12 mouse cellular contexts compared by ENCODE assay signal in genomic region chr9:82971433-82971832, GRCm38 (mm10). TPM values are rescaled to one million over a fixed set of nuclear protein-coding genes. Genes with fewer than 3 reads are reported as not detected.
DNase-seq lines count a peak whose midpoint lies in the region; ATAC-seq and TF ChIP-seq lines count a peak whose summit lies in the region.
"Had no signal": no experiment of that assay in that cellular context is flagged by ENCODE, and none has a peak within 500 bp of the region (broad histone marks: within the 10 kb centered on the region; RNA-seq: fewer than 3 reads in every experiment).

No protein-coding gene starts in this region.

- no peak for TF ChIP-seq POLR2A in thymus, adult 2 months (IDR thresholded peaks at IDR 0.05; ENCODE audit: control insufficient read depth, extremely low read depth, insufficient read depth, low read length, poor library complexity)

- H3K9me3 ChIP-seq in heart, embryonic 10.5 days, result no peaks in the 10 kb centered on the region
- no peaks in the 10 kb centered on the region for H3K9me3 ChIP-seq in forebrain, embryonic 16.5 days (ENCODE audit: control insufficient read depth, low read length)
- H3K9me3 ChIP-seq: G1E; heart, embryonic 15.5 days had no signal

- ATAC-seq in forebrain, embryonic 16.5 days, result no peak

- no peaks in the 10 kb centered on the region for H3K4me1 ChIP-seq in heart, embryonic 10.5 days
- H3K4me1 ChIP-seq in forebrain, embryonic 16.5 days (replicated peaks; ENCODE audit: control insufficient read depth, insufficient read depth, low read length), result peaks cover 16% of the 10 kb centered on the region
- H3K4me1 ChIP-seq in thymus, adult 2 months (replicated peaks; ENCODE audit: control insufficient read depth, insufficient read depth, low read length), result no peaks in the 10 kb centered on the region

- H3K4me3 ChIP-seq in heart, embryonic 10.5 days, result no peak overlapping the region
- peak overlapping the region; percentile 9; the same call in 1 of the 2 replicates for H3K4me3 ChIP-seq in forebrain, embryonic 16.5 days (replicated peaks; ENCODE audit: low read length)
- H3K4me3 ChIP-seq in thymus, adult 2 months (ENCODE audit: control insufficient read depth, insufficient read depth, low read length), result no peak overlapping the region
- H3K4me3 ChIP-seq: erythroblast, embryonic 14.5 days; heart, embryonic 15.5 days had no signal

- TF ChIP-seq CTCF in thymus, adult 2 months (IDR thresholded peaks at IDR 0.05; ENCODE audit: borderline replicate concordance, control insufficient read depth, extremely low read depth, insufficient read depth, low read length, poor library complexity), result no peak

- H3K9ac ChIP-seq in forebrain, embryonic 16.5 days (replicated peaks; ENCODE audit: low read depth, low read length), result no peak overlapping the region
- H3K9ac ChIP-seq: heart, embryonic 15.5 days had no signal

- peak overlapping the region; percentile 37 for H3K4me2 ChIP-seq in forebrain, embryonic 16.5 days (ENCODE audit: low read length)
- H3K4me2 ChIP-seq: heart, embryonic 15.5 days had no signal

- H3K36me3 ChIP-seq in heart, embryonic 10.5 days, result no peaks in the 10 kb centered on the region
- no peaks in the 10 kb centered on the region for H3K36me3 ChIP-seq in forebrain, embryonic 16.5 days (ENCODE audit: control insufficient read depth, insufficient read depth)
- H3K36me3 ChIP-seq in thymus, adult 2 months (ENCODE audit: control insufficient read depth, insufficient read depth, low read length), result no peaks in the 10 kb centered on the region
- H3K36me3 ChIP-seq: heart, embryonic 15.5 days had no signal

- intact Hi-C loops in heart, postnatal 10 days (cut with DNase I), result loop anchor here (10.0 kb wide), 2 partner anchors 293 to 383 kb away; no protein-coding TSS in a partner anchor

- H3K27me3 ChIP-seq in heart, embryonic 10.5 days (ENCODE audit: insufficient read depth, poor library complexity, severe bottlenecking), result no peaks in the 10 kb centered on the region
- H3K27me3 ChIP-seq in forebrain, embryonic 16.5 days (replicated peaks; ENCODE audit: control insufficient read depth, insufficient read depth, low read length), result no peaks in the 10 kb centered on the region
- no peaks in the 10 kb centered on the region for H3K27me3 ChIP-seq in thymus, adult 2 months (ENCODE audit: control insufficient read depth, insufficient read depth, low read length)
- H3K27me3 ChIP-seq: heart, embryonic 15.5 days had no signal

- peak; percentile 25 to 36 for DNase-seq in heart, postnatal 10 days
- DNase-seq in heart, embryonic 10.5 days (ENCODE audit: low spot score), result no peak
- peak; percentile 30 for DNase-seq in ovary, adult 18-20 months (ENCODE audit: low spot score)
- no peak for DNase-seq in ovary, postnatal 10 days (ENCODE audit: low spot score)
- no peak for DNase-seq in left cerebral cortex, adult 8-10 months (ENCODE audit: low spot score in 2 of 2)
- no peak for DNase-seq in thymus, adult 2 months
- no peak for DNase-seq in lung, adult 18-20 months
- DNase-seq: right cerebral cortex, postnatal 25 days had no signal

- WGBS in heart, embryonic 10.5 days, result 67% methylated on average over 1 of the region's 1 CpGs
- 16% methylated on average over 1 of the region's 1 CpGs for WGBS in forebrain, embryonic 16.5 days
- 57% methylated on average over 1 of the region's 1 CpGs for WGBS in thymus, adult 2 months

- H3K27ac ChIP-seq in heart, embryonic 10.5 days, result no peak overlapping the region
- no peak overlapping the region for H3K27ac ChIP-seq in forebrain, embryonic 16.5 days (ENCODE audit: low read length)
- H3K27ac ChIP-seq in thymus, adult 2 months (ENCODE audit: control insufficient read depth, insufficient read depth, low read length), result no peak overlapping the region
- H3K27ac ChIP-seq: heart, embryonic 15.5 days had no signal

RNA-seq across cellular contexts. Expression of gene Phip, which starts 3.9 kb away (rescaled TPM):
- total RNA-seq in heart, postnatal 10 days (2021), result 10 to 100 TPM; 35.2 to 41.7 TPM
- 60.0 and 70.3 TPM in 2 replicates for polyA plus RNA-seq in heart, embryonic 10.5 days (2016; fragmentation: Nextera tagmentation; extraction: Ambion mirVana)
- polyA plus RNA-seq in forebrain, embryonic 16.5 days (2015; fragmentation: Nextera tagmentation; extraction: Ambion mirVana), result 139 and 143 TPM in 2 replicates
- 10 to 100 TPM; 68.8 to 76.1 (median 70.5) TPM for total RNA-seq in left cerebral cortex, adult 8-10 months (2022)
- polyA plus RNA-seq in thymus, adult 2 months (2012; rRNA removed), result 9.1 and 11.8 TPM in 2 replicates

Comparison
In these comparisons a context has a peak if more than half of its experiments do, and no peak if none do; other contexts are left out.
1. DNase-seq: peak in heart, postnatal 10 days (2 of 2) and ovary, adult 18-20 months (single experiment); none in heart, embryonic 10.5 days (single experiment), ovary, postnatal 10 days (single experiment), left cerebral cortex, adult 8-10 months (0 of 2), thymus, adult 2 months (single experiment) and lung, adult 18-20 months (0 of 2).